Mouse (Mus musculus) C2C12 (cell line): ENCODE measurements at regions not wholly inside any gene's neighbourhood (a gene's known extent, or its start where the extent isn't known, plus 50 kb on each side); places are given as distances from the start of the nearest gene placed in this dataset. TPM values are rescaled to one million over a fixed set of nuclear protein-coding genes. Genes with fewer than 3 reads are reported as not detected.

Experiments
- H3K27me3 ChIP-seq: one replicate; pipeline ENCODE4 v1.6.1; 2011; ENCODE audit not compliant: control insufficient read depth, insufficient read depth, insufficient read length
- H3K36me3 ChIP-seq: one replicate; pipeline ENCODE4 v1.6.1; 2011; ENCODE audit not compliant: control insufficient read depth, insufficient read depth
- H3K4me3 ChIP-seq: one replicate; pipeline ENCODE4 v1.5.1; 2011; ENCODE audit warnings: mild to moderate bottlenecking, control low read depth; ENCODE audit not compliant: poor library complexity, insufficient read depth, severe bottlenecking
- H3K79me2 ChIP-seq: one replicate; pipeline ENCODE4 v1.6.1; 2011; ENCODE audit not compliant: control insufficient read depth, insufficient read depth
- H3K79me3 ChIP-seq: one replicate; pipeline ENCODE4 v1.6.1; 2011; ENCODE audit warnings: low read depth, control low read depth
- H3ac ChIP-seq: one replicate; pipeline ENCODE3; 2011; ENCODE audit warnings: low read depth; ENCODE audit not compliant: control insufficient read depth, insufficient read length
- FOSL1 ChIP-seq: IDR thresholded peaks from one replicate; pipeline ENCODE4 v1.8.0; 2011; ENCODE audit warnings: mild to moderate bottlenecking, low read length; ENCODE audit not compliant: poor library complexity, insufficient read depth, severe bottlenecking
- MYOD1 ChIP-seq: IDR thresholded peaks from one replicate; pipeline ENCODE4 v1.6.1; 2011; ENCODE audit warnings: low read depth; ENCODE audit not compliant: control insufficient read depth, insufficient read length
- USF1 ChIP-seq: IDR thresholded peaks from one replicate; pipeline ENCODE4 v1.6.1; 2011; ENCODE audit warnings: low read depth, mild to moderate bottlenecking, control low read depth, moderate library complexity
- microRNA-seq: library from miRNA; unstranded; fragments of <30 nt; microRNA quantifications from one replicate; pipeline ENCODE4, GENCODE M21; 2019; ENCODE audit warnings: borderline microRNAs expressed

- Histone ChIP-seq H3K27me3 (no peaks in the 10 kb centered on the region), H3K79me3 (no peaks in the 10 kb centered on the region)
- TF ChIP-seq MYOD1 (peak; percentile 74), USF1 (no peak), FOSL1 (peak; percentile 5)
Observed at GRCm38 (mm10) chr9:104387805-104388204, 50.3 kb upstream of the Acpp start.

More at GRCm38 (mm10) chr9:104387805-104388204, 50.3 kb upstream of the Acpp start:
- Histone ChIP-seq H3K4me3 (no peak overlapping the region), H3K36me3 (no peaks in the 10 kb centered on the region), H3ac (no peak overlapping the region), H3K79me2 (no peaks in the 10 kb centered on the region)

Small RNA genes in the stretch of these regions (microRNA-seq; reads per million reads assigned to microRNA genes)
- not detected for gene Mir2136
